Mouse (Mus musculus): Measurements from ENCODE around the gene Itga7. TPM values are rescaled to one million over a fixed set of nuclear protein-coding genes. Genes with fewer than 3 reads are reported as not detected.

Gene Itga7
- polyA plus RNA-seq, 1 experiment from 2014 or later = 0.70 TPM

- ATAC-seq = no peak
- Histone ChIP-seq H3K27me3 (ENCODE audit: insufficient read depth, low read length) (peaks cover 53% of the 10 kb centered on the region), H3K4me3 (ENCODE audit: low read depth, low read length) (no peak overlapping the region), H3K27ac (ENCODE audit: low read depth) (no peak overlapping the region), H3K36me3 (replicated peaks; ENCODE audit: insufficient read depth, low read length) (no peaks in the 10 kb centered on the region), H3K4me1 (ENCODE audit: insufficient read depth) (0 out of 2 replicates have a peak, but pooled peaks cover 4% of the 10 kb centered on the region), H3K9ac (replicated peaks) (no peak overlapping the region), H3K4me2 (ENCODE audit: low read depth, low read length) (no peak overlapping the region), H3K9me3 (ENCODE audit: low read length) (no peaks in the 10 kb centered on the region)
- WGBS (ENCODE audit: insufficient replicate concordance) = 63% methylated on average over 8 of the region's 8 CpGs
- TF ChIP-seq EP300 (IDR thresholded peaks at IDR 0.05; ENCODE audit: low read depth) (no peak), CTCF (IDR thresholded peaks at IDR 0.05; ENCODE audit: low read depth) (no peak)
- no peak for DNase-seq
These were observed 2.3 kb downstream of the Itga7 start for GRCm38 (mm10) chr10:128935826-128936440.

GRCm38 (mm10) chr10:128937756-128938390 lies 4.3 kb downstream of the Itga7 start:
- ATAC-seq (no peak), DNase-seq (no peak)
- Histone ChIP-seq H3K4me2 (ENCODE audit: low read depth, low read length) (no peak overlapping the region), H3K36me3 (replicated peaks; ENCODE audit: insufficient read depth, low read length) (no peaks in the 10 kb centered on the region), H3K27ac (ENCODE audit: low read depth) (no peak overlapping the region), H3K4me1 (ENCODE audit: insufficient read depth) (0 out of 2 replicates have a peak, but pooled peaks cover 4% of the 10 kb centered on the region), H3K9me3 (ENCODE audit: low read length) (no peaks in the 10 kb centered on the region), H3K27me3 (ENCODE audit: insufficient read depth, low read length) (peaks cover 40% of the 10 kb centered on the region), H3K9ac (replicated peaks) (no peak overlapping the region), H3K4me3 (ENCODE audit: low read depth, low read length) (no peak overlapping the region)
- 69% methylated on average over 12 of the region's 12 CpGs for WGBS (ENCODE audit: insufficient replicate concordance)
- TF ChIP-seq EP300 (IDR thresholded peaks at IDR 0.05; ENCODE audit: low read depth) (no peak), CTCF (IDR thresholded peaks at IDR 0.05; ENCODE audit: low read depth) (no peak)

GRCm38 (mm10) chr10:128938457-128938856 lies 4.8 kb downstream of the Itga7 start:
- H3K27ac ChIP-seq (ENCODE audit: low read depth) = no peak overlapping the region
- H3K4me3 ChIP-seq (ENCODE audit: low read depth, low read length) = no peak overlapping the region
- no peak overlapping the region for H3K4me2 ChIP-seq (ENCODE audit: low read depth, low read length)
- no peaks in the 10 kb centered on the region for H3K9me3 ChIP-seq (ENCODE audit: low read length)
- WGBS (ENCODE audit: insufficient replicate concordance) = 70% methylated on average over 9 of the region's 9 CpGs
- H3K36me3 ChIP-seq (replicated peaks; ENCODE audit: insufficient read depth, low read length) = no peaks in the 10 kb centered on the region
- no peak overlapping the region for H3K9ac ChIP-seq (replicated peaks)
- TF ChIP-seq CTCF (IDR thresholded peaks at IDR 0.05; ENCODE audit: low read depth) (no peak), EP300 (IDR thresholded peaks at IDR 0.05; ENCODE audit: low read depth) (no peak)
- peak; percentile 50 for DNase-seq
- peak; percentile 73 for ATAC-seq
- H3K27me3 ChIP-seq (ENCODE audit: insufficient read depth, low read length) = peaks cover 34% of the 10 kb centered on the region
- H3K4me1 ChIP-seq (ENCODE audit: insufficient read depth) = 0 out of 2 replicates have a peak, but pooled peaks cover 3% of the 10 kb centered on the region

GRCm38 (mm10) chr10:128938974-128939373 lies 5.4 kb downstream of the Itga7 start:
- Histone ChIP-seq H3K4me1 (ENCODE audit: insufficient read depth) (no peaks in the 10 kb centered on the region), H3K4me3 (ENCODE audit: low read depth, low read length) (no peak overlapping the region), H3K9me3 (ENCODE audit: low read length) (no peaks in the 10 kb centered on the region), H3K27ac (ENCODE audit: low read depth) (peak overlapping the region; percentile 22; the same call in 1 of the 2 replicates), H3K9ac (replicated peaks) (no peak overlapping the region), H3K4me2 (ENCODE audit: low read depth, low read length) (no peak overlapping the region), H3K27me3 (ENCODE audit: insufficient read depth, low read length) (peaks cover 29% of the 10 kb centered on the region), H3K36me3 (replicated peaks; ENCODE audit: insufficient read depth, low read length) (no peaks in the 10 kb centered on the region)
- DNase-seq (peak; percentile 49), ATAC-seq (peak; percentile 89)
- no peak for TF ChIP-seq CTCF (IDR thresholded peaks at IDR 0.05; ENCODE audit: low read depth)
- WGBS (ENCODE audit: insufficient replicate concordance) = 35% methylated on average over 5 of the region's 5 CpGs

- Histone ChIP-seq H3K4me3 (ENCODE audit: low read depth, low read length) (no peak overlapping the region), H3K4me2 (ENCODE audit: low read depth, low read length) (no peak overlapping the region), H3K9ac (replicated peaks) (no peak overlapping the region), H3K27me3 (ENCODE audit: insufficient read depth, low read length) (peaks cover 14% of the 10 kb centered on the region; the same call in 1 of the 2 replicates), H3K27ac (ENCODE audit: low read depth) (no peak overlapping the region), H3K9me3 (ENCODE audit: low read length) (no peaks in the 10 kb centered on the region), H3K36me3 (replicated peaks; ENCODE audit: insufficient read depth, low read length) (no peaks in the 10 kb centered on the region), H3K4me1 (ENCODE audit: insufficient read depth) (no peaks in the 10 kb centered on the region)
- no peak for ATAC-seq
- 65% methylated on average over 10 of the region's 10 CpGs for whole genome bisulfite sequencing (ENCODE audit: insufficient replicate concordance)
- no peak for DNase-seq
- TF ChIP-seq EP300 (IDR thresholded peaks at IDR 0.05; ENCODE audit: low read depth) = no peak
- TF ChIP-seq CTCF (IDR thresholded peaks at IDR 0.05; ENCODE audit: low read depth) = no peak
These were observed 7.0 kb downstream of the Itga7 start for GRCm38 (mm10) chr10:128940475-128941061.

- ATAC-seq (peak; percentile 58), DNase-seq (peak; percentile 54)
- H3K9ac ChIP-seq (replicated peaks) = no peak overlapping the region
- no peaks in the 10 kb centered on the region for H3K4me1 ChIP-seq (ENCODE audit: insufficient read depth)
- H3K36me3 ChIP-seq (replicated peaks; ENCODE audit: insufficient read depth, low read length) = no peaks in the 10 kb centered on the region
- H3K4me3 ChIP-seq (ENCODE audit: low read depth, low read length) = no peak overlapping the region
- H3K4me2 ChIP-seq (ENCODE audit: low read depth, low read length) = no peak overlapping the region
- H3K9me3 ChIP-seq (ENCODE audit: low read length) = no peaks in the 10 kb centered on the region
- 30% methylated on average over 3 of the region's 3 CpGs for WGBS (ENCODE audit: insufficient replicate concordance)
- H3K27me3 ChIP-seq (ENCODE audit: insufficient read depth, low read length) = 0 out of 2 replicates have a peak, but pooled peaks cover 3% of the 10 kb centered on the region
- no peak overlapping the region for H3K27ac ChIP-seq (ENCODE audit: low read depth)
- TF ChIP-seq EP300 (IDR thresholded peaks at IDR 0.05; ENCODE audit: low read depth) (no peak), CTCF (IDR thresholded peaks at IDR 0.05; ENCODE audit: low read depth) (peak; percentile 77)
These were observed 12.1 kb downstream of the Itga7 start for GRCm38 (mm10) chr10:128945675-128946074.
